Mouse (Mus musculus) heart, adult 2 months (tissue): ENCODE data around the gene Lin7a.

Experiments used
- CTCF ChIP-seq: fragments of 200-600 bp; IDR thresholded peaks from 2 replicates; pipeline ENCODE4 v1.8.1; 2022; ENCODE audit warnings: antibody characterized with exemption, mild to moderate bottlenecking, moderate library complexity
- POLR2A ChIP-seq: fragments of 200-500 bp; IDR thresholded peaks from 2 replicates; pipeline ENCODE4 v1.6.1; 2011; ENCODE audit warnings: mild to moderate bottlenecking, low read depth, low read length, control low read depth; ENCODE audit not compliant: insufficient read depth

DNA sequence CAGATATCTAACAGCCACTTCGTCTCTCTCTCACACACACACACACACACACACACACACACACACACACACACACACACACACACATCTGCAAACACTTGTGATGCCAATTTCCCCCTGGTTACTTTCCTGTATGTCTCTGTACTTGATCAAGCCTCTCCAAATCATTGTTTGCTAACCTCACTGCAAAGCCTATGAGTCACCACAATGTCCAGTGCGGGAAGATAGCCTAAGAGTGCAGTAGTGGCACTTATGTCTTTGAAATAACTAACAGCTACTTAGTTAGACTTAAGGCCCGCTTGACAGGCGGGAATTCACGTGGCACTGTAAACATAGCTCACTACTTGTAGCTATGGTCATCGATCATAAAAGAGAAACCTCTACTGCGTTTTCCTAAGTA, 196.3 kb downstream of the Lin7a start:
- TF ChIP-seq CTCF (no peak), POLR2A (no peak)
